15 mouse cellular contexts compared by ENCODE assay signal in genomic region chr5:26165036-26165790, GRCm38 (mm10). TPM values are rescaled to one million over a fixed set of nuclear protein-coding genes. Genes with fewer than 3 reads are reported as not detected.
DNase-seq lines count a peak whose midpoint lies in the region; ATAC-seq lines count a peak whose summit lies in the region.
"Had no signal": no experiment of that assay in that cellular context is flagged by ENCODE, and none has a peak within 500 bp of the region (broad histone marks: within the 10 kb centered on the region; RNA-seq: fewer than 3 reads in every experiment).

No protein-coding gene starts in this region.

- H3K9me3 ChIP-seq in megakaryocyte, embryonic 14.5 days, result peaks cover 18% of the 10 kb centered on the region
- no peaks in the 10 kb centered on the region for H3K9me3 ChIP-seq in heart, embryonic 10.5 days
- H3K9me3 ChIP-seq: liver, embryonic 15.5 days; midbrain, embryonic 10.5 days had no signal

- no peak for ATAC-seq in megakaryocyte, adult 5-6 weeks (ENCODE audit: poor library complexity, severe bottlenecking)

- H3K4me3 ChIP-seq in megakaryocyte, embryonic 14.5 days (replicated peaks), result peak overlapping the region; percentile 18
- no peak overlapping the region for H3K4me3 ChIP-seq in heart, embryonic 10.5 days
- H3K4me3 ChIP-seq: liver, embryonic 15.5 days; midbrain, embryonic 10.5 days had no signal

- no peaks in the 10 kb centered on the region for H3K27me3 ChIP-seq in megakaryocyte, embryonic 14.5 days (replicated peaks)
- H3K27me3 ChIP-seq in heart, embryonic 10.5 days (ENCODE audit: insufficient read depth, poor library complexity, severe bottlenecking), result no peaks in the 10 kb centered on the region
- H3K27me3 ChIP-seq: CH12.LX; liver, embryonic 15.5 days had no signal

- no peak overlapping the region for H3K27ac ChIP-seq in heart, embryonic 10.5 days
- H3K27ac ChIP-seq: hindbrain, embryonic 14.5 days; liver, embryonic 15.5 days; midbrain, embryonic 10.5 days had no signal

- WGBS in heart, embryonic 10.5 days, result 66% methylated on average over 8 of the region's 8 CpGs

- peak; percentile 87 for DNase-seq in adrenal gland, postnatal 14 days
- peak; percentile 66 for DNase-seq in heart, embryonic 10.5 days (ENCODE audit: low spot score)
- DNase-seq in ovary, postnatal 14 days (ENCODE audit: low spot score), result peak; percentile 10
- DNase-seq in embryo, embryonic 10 days (ENCODE audit: low spot score), result no peak
- DNase-seq in urinary bladder, postnatal 4 days (ENCODE audit: low spot score in 2 of 2), result no peak
- DNase-seq: kidney, adult 9 months; thymus, postnatal 36 days had no signal

- no peaks in the 10 kb centered on the region for H3K36me3 ChIP-seq in megakaryocyte, embryonic 14.5 days (replicated peaks; ENCODE audit: low read length)
- H3K36me3 ChIP-seq in heart, embryonic 10.5 days, result no peaks in the 10 kb centered on the region
- H3K36me3 ChIP-seq: liver, embryonic 15.5 days; midbrain, embryonic 10.5 days had no signal

- no peaks in the 10 kb centered on the region for H3K4me1 ChIP-seq in megakaryocyte, embryonic 14.5 days
- no peaks in the 10 kb centered on the region; the same call in 1 of the 2 replicates for H3K4me1 ChIP-seq in heart, embryonic 10.5 days
- H3K4me1 ChIP-seq: liver, embryonic 15.5 days; midbrain, embryonic 10.5 days had no signal

RNA-seq across cellular contexts. Expression of gene Gm10220, which starts 44.0 kb away (rescaled TPM):
- polyA plus RNA-seq in megakaryocyte, embryonic 14.5 days (2012; ENCODE audit: insufficient read depth, low replicate concordance), result not detected in 2 replicates
- total RNA-seq in megakaryocyte, adult 5-6 weeks (2015), result not detected in 2 replicates
- not detected in 2 replicates for total RNA-seq in megakaryocyte, adult 5-6 weeks (2017)
- total RNA-seq in adrenal gland, postnatal 14 days (2021), result not detected in 2 replicates
- polyA plus RNA-seq in heart, embryonic 10.5 days (2016; fragmentation: Nextera tagmentation; extraction: Ambion mirVana), result not detected in 2 replicates
- total RNA-seq: CH12.LX; left cerebral cortex, postnatal 10 days had no signal
- polyA plus RNA-seq: embryonic facial prominence, embryonic 11.5 days; hindbrain, embryonic 14.5 days; liver, embryonic 15.5 days; midbrain, embryonic 10.5 days had no signal

Comparison
In these comparisons a context has a peak if more than half of its experiments do, and no peak if none do; other contexts are left out.
1. DNase-seq: peak in adrenal gland, postnatal 14 days (single experiment), heart, embryonic 10.5 days (single experiment) and ovary, postnatal 14 days (single experiment); none in embryo, embryonic 10 days (single experiment) and urinary bladder, postnatal 4 days (0 of 2).